Mouse (Mus musculus): ENCODE data around the gene Mup19.
"Not testable (repeated sequence)": the region's sequence is repeated elsewhere in the genome, so short reads cannot be mapped to it uniquely, and the experiment has no call there.

Mup19 gene

DNA sequence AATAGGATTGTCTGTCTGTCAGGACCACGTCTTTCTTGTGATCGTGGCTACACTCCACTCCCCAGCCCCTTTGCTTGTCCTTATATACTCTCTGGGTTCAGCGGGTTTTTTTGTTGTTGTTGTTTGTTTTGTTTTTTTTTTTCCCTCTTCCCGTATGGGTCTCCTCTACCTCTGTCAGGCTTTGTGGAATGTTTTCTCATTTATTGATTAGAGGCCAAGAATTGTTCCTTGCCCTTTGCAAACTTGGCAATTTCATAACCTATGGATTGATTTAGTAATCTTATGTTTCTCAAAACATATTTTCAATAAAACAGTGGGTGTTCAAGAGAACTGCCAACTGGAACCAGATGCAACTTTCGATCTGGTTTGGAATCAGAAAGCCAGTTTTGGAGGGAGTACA lies at the start of gene Mup19:
Gene Mup19 (minus strand): TSS at position 101 of the 400 bp plus-strand sequence.
- DNase-seq (ENCODE audit: low read depth, low spot score): not testable (repeated sequence)

DNA sequence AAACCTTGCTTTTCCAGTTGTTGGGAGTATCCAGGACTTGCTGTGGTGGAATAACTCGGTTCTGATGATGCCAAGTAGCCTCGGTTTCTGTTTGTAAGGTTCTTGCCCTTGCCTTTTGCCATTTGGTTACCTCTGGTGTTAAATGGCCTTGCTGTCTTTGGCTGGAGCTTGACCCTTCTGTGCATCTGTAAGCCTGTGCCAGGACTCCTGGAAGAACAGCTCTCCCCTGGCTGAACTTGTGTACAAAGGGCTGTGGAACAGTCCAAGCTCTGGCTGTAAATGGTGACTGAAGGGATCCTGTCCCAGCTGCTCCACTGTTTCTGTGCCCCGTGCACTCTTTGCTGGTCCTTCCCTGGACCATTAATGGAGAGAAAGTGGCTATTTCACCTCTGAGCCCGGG lies 47.1 kb upstream of the Mup19 start:
- DNase-seq (ENCODE audit: low read depth, low spot score): no peak

- DNase-seq (ENCODE audit: low read depth, low spot score): no peak
Measured at GRCm38 (mm10) chr4:61823185-61823584, 41.1 kb upstream of the Mup19 start.

DNA sequence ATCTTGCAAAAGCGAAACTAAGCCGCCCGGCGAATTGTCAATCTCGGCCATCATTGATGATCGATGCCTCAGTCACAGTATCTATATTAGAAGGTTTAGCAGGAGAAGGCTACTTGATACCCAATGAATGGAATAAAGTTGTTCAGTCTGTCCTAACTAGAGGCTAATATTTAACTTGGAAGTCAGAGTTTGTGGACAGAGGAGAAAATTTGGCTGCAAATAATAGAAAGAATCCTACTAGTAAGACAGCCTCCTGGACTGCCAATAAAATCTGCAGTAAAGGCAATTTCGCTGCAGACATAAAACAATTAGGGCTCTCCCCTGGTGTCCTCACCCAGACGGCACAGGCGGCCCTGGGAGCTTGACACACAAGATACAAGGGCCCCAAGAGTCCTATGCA lies 40.5 kb upstream of the Mup19 start:
- not testable (repeated sequence) for DNase-seq (ENCODE audit: low read depth, low spot score)

GRCm38 (mm10) chr4:61815602-61816001 lies 33.5 kb upstream of the Mup19 start:
- DNase-seq (ENCODE audit: low read depth, low spot score): no peak

DNA sequence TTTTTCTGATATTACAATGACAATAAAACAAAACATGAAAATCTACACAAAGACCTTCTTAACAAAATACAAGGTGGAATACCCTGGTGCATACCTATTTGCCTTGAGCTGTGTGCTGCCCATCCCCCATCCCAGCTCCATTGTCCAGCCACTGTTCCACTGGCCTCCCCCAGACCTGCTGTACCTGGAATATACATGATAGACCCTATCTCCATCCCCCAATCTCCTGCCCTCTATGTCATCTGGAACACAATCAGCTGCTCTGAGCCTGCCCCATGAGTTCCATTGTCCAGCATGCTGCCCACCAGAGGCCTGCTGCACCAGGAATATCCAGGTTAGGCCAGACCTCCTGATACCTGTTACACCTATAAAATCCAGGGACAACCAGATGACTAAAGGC lies 31.4 kb upstream of the Mup19 start:
- DNase-seq (ENCODE audit: low read depth, low spot score): no peak

- peak; percentile 23 for DNase-seq (ENCODE audit: low read depth, low spot score)
Measured at GRCm38 (mm10) chr4:61811193-61811592, 29.1 kb upstream of the Mup19 start.

DNA sequence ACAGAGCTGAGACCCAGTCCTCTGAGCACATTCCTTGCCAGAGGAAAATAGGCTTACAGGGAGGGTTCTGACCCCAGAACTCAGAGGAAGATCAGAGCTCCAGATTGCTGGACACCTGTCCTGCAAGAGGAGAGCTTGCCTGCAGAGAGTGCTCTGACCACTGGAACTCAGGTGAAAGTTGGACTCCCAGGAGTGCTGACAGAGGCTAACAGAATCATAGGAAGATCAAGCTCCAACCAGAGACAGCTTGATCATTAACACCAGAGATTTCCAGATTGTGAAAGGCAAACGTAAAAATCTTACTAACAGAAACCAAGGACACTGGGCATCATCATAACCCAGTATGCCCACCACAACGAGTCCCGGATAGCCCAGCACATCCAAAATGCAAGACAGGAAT lies 26.9 kb upstream of the Mup19 start:
- DNase-seq (ENCODE audit: low read depth, low spot score): not testable (repeated sequence)

DNA sequence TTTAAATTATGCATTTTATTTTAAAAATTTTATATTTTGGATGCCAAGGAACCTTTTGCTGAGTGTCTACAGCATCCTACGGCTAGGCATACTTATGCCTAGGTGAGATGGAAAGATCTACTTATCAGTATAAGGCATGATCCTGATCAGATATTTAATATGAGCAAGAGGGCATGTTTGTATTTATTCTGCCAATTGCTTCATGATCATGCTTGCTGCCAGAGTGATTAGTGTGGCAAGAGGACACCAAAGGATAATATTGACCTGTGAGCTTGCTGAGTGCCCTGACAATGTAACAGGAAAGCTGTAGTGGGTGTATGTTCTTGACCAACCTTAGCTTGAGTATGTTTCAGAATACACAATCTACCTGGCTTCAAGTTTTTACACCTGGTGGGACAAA lies 7.6 kb upstream of the Mup19 start:
- DNase-seq (ENCODE audit: low read depth, low spot score): not testable (repeated sequence)

- DNase-seq (ENCODE audit: low read depth, low spot score): peak; percentile 1
Measured at GRCm38 (mm10) chr4:61784231-61784630, 2.2 kb upstream of the Mup19 start.

Measured in mesoderm, embryonic 11.5 days (tissue).